ENCODE assay signal across 9 mouse cellular contexts in genomic region chr4:116707666-116708065, GRCm38 (mm10). TPM values are rescaled to one million over a fixed set of nuclear protein-coding genes. Genes with fewer than 3 reads are reported as not detected.
DNase-seq lines count a peak whose midpoint lies in the region; ATAC-seq and TF ChIP-seq lines count a peak whose summit lies in the region.
"Had no signal": no experiment of that assay in that cellular context is flagged by ENCODE, and none has a peak within 500 bp of the region (broad histone marks: within the 10 kb centered on the region; RNA-seq: fewer than 3 reads in every experiment).

No protein-coding gene starts in this region.

- no peak for TF ChIP-seq POLR2A in testis, adult 2 months (IDR thresholded peaks at IDR 0.05; ENCODE audit: control insufficient read depth, low read depth, low read length)

- peak overlapping the region; percentile 85 for H3K4me2 ChIP-seq in intestine, embryonic 15.5 days (replicated peaks)
- H3K4me2 ChIP-seq in midbrain, postnatal 0 days (ENCODE audit: low read depth, low read length, poor library complexity, severe bottlenecking), result peak overlapping the region; percentile 55

- peaks cover 18% of the 10 kb centered on the region for H3K4me1 ChIP-seq in heart, embryonic 10.5 days
- H3K4me1 ChIP-seq in testis, adult 2 months (ENCODE audit: control insufficient read depth, insufficient read depth, low read length), result no peaks in the 10 kb centered on the region
- peaks cover 8% of the 10 kb centered on the region for H3K4me1 ChIP-seq in intestine, embryonic 15.5 days (replicated peaks)
- H3K4me1 ChIP-seq in midbrain, postnatal 0 days (ENCODE audit: insufficient read depth, low read length), result no peaks in the 10 kb centered on the region

- H3K9me3 ChIP-seq in heart, embryonic 10.5 days, result no peaks in the 10 kb centered on the region
- H3K9me3 ChIP-seq in intestine, embryonic 15.5 days, result no peaks in the 10 kb centered on the region
- H3K9me3 ChIP-seq in midbrain, postnatal 0 days (ENCODE audit: low read length), result no peaks in the 10 kb centered on the region

- WGBS in heart, embryonic 10.5 days, result 21% methylated on average over 9 of the region's 9 CpGs
- WGBS in intestine, embryonic 15.5 days, result 10% methylated on average over 9 of the region's 9 CpGs
- WGBS in midbrain, postnatal 0 days, result 20% methylated on average over 9 of the region's 9 CpGs

- no peak for DNase-seq in heart, embryonic 10.5 days (ENCODE audit: low spot score)
- no peak for DNase-seq in heart, postnatal 25 days (ENCODE audit: low spot score)
- DNase-seq in testis, postnatal 14 days (ENCODE audit: low spot score), result no peak
- DNase-seq in midbrain, postnatal 0 days (ENCODE audit: low spot score), result peak; percentile 35
- no peak for DNase-seq in ovary, postnatal 14 days (ENCODE audit: low spot score)
- no peak for DNase-seq in spleen, postnatal 10 days (ENCODE audit: low spot score in 2 of 2)

- peak; percentile 5; the same call in 1 of the 2 replicates for ATAC-seq in intestine, embryonic 15.5 days
- peak; percentile 11 for ATAC-seq in midbrain, postnatal 0 days (ENCODE audit: low FRiP score)

- intact Hi-C loops in heart, postnatal 25 days (cut with DNase I), result no loop called here

- no peak for TF ChIP-seq CTCF in testis, adult 2 months (IDR thresholded peaks at IDR 0.05; ENCODE audit: control insufficient read depth, insufficient read depth, insufficient replicate concordance, low read depth, low read length)
- no peak for TF ChIP-seq CTCF in midbrain, postnatal 0 days (IDR thresholded peaks at IDR 0.05)

- peaks cover 23% of the 10 kb centered on the region for H3K36me3 ChIP-seq in heart, embryonic 10.5 days
- H3K36me3 ChIP-seq in testis, adult 2 months (ENCODE audit: control insufficient read depth, insufficient read depth, low read length), result peaks cover 1% of the 10 kb centered on the region
- peaks cover 4% of the 10 kb centered on the region; the same call in 1 of the 2 replicates for H3K36me3 ChIP-seq in intestine, embryonic 15.5 days
- no peaks in the 10 kb centered on the region for H3K36me3 ChIP-seq in midbrain, postnatal 0 days (ENCODE audit: insufficient read depth, low read length)

- H3K27me3 ChIP-seq in heart, embryonic 10.5 days (ENCODE audit: insufficient read depth, poor library complexity, severe bottlenecking), result no peaks in the 10 kb centered on the region
- H3K27me3 ChIP-seq in testis, adult 2 months (ENCODE audit: control insufficient read depth, insufficient read depth, low read length), result no peaks in the 10 kb centered on the region
- no peaks in the 10 kb centered on the region for H3K27me3 ChIP-seq in intestine, embryonic 15.5 days (replicated peaks)
- H3K27me3 ChIP-seq in midbrain, postnatal 0 days (ENCODE audit: insufficient read depth, low read length), result no peaks in the 10 kb centered on the region
- H3K27me3 ChIP-seq: Patski had no signal

- peak overlapping the region; percentile 74 for H3K4me3 ChIP-seq in heart, embryonic 10.5 days
- H3K4me3 ChIP-seq in testis, adult 2 months (ENCODE audit: control insufficient read depth, low read depth, low read length), result peak overlapping the region; percentile 100
- H3K4me3 ChIP-seq in intestine, embryonic 15.5 days (replicated peaks), result peak overlapping the region; percentile 63
- H3K4me3 ChIP-seq in midbrain, postnatal 0 days (ENCODE audit: low read depth, low read length), result peak overlapping the region; percentile 36

- H3K9ac ChIP-seq in intestine, embryonic 15.5 days, result peak overlapping the region; percentile 60
- H3K9ac ChIP-seq in midbrain, postnatal 0 days (replicated peaks; ENCODE audit: low read length, poor library complexity, severe bottlenecking), result peak overlapping the region; percentile 42

- H3K27ac ChIP-seq in heart, embryonic 10.5 days, result peak overlapping the region; percentile 90
- H3K27ac ChIP-seq in testis, adult 2 months (ENCODE audit: control insufficient read depth, insufficient read depth, low read depth, low read length), result peak overlapping the region; percentile 99
- H3K27ac ChIP-seq in intestine, embryonic 15.5 days, result no peak overlapping the region
- peak overlapping the region; percentile 53 for H3K27ac ChIP-seq in midbrain, postnatal 0 days (ENCODE audit: low read depth, low read length)

RNA-seq across cellular contexts. Expression of gene Mmachc, which starts 0.5 kb away (rescaled TPM):
- 33.6 and 37.0 TPM in 2 replicates for polyA plus RNA-seq in heart, embryonic 10.5 days (2016; fragmentation: Nextera tagmentation; extraction: Ambion mirVana)
- total RNA-seq in heart, postnatal 25 days (2021), result 10 to 100 TPM; 57.6 TPM
- polyA plus RNA-seq in testis, adult 2 months (2012; rRNA removed), result 24.9 and 26.8 TPM in 2 replicates
- 23.0 and 24.6 TPM in 2 replicates for polyA plus RNA-seq in intestine, embryonic 15.5 days (2015; fragmentation: Nextera tagmentation; extraction: Ambion mirVana)
- 20.8 and 24.3 TPM in 2 replicates for total RNA-seq in midbrain, postnatal 0 days (2014; rRNA removed)
- polyA plus RNA-seq in midbrain, postnatal 0 days (2015; fragmentation: Nextera tagmentation; extraction: Ambion mirVana), result 16.6 and 16.8 TPM in 2 replicates

RNA-seq across cellular contexts. Expression of gene Ccdc163, which starts 0.6 kb away (rescaled TPM):
- polyA plus RNA-seq in heart, embryonic 10.5 days (2016; fragmentation: Nextera tagmentation; extraction: Ambion mirVana), result 21.2 and 23.2 TPM in 2 replicates
- 1 to 10 TPM; 5.5 to 5.6 TPM for total RNA-seq in heart, postnatal 25 days (2021)
- 185 and 214 TPM in 2 replicates for polyA plus RNA-seq in testis, adult 2 months (2012; rRNA removed)
- 25.2 and 26.4 TPM in 2 replicates for polyA plus RNA-seq in intestine, embryonic 15.5 days (2015; fragmentation: Nextera tagmentation; extraction: Ambion mirVana)
- total RNA-seq in midbrain, postnatal 0 days (2014; rRNA removed), result 10.3 and 10.9 TPM in 2 replicates
- polyA plus RNA-seq in midbrain, postnatal 0 days (2015; fragmentation: Nextera tagmentation; extraction: Ambion mirVana), result 4.7 and 5.4 TPM in 2 replicates

RNA-seq across cellular contexts. Expression of gene Tesk2, which starts 13.1 kb away (rescaled TPM):
- polyA plus RNA-seq in heart, embryonic 10.5 days (2016; fragmentation: Nextera tagmentation; extraction: Ambion mirVana), result 3.2 and 5.1 TPM in 2 replicates
- total RNA-seq in heart, postnatal 25 days (2021), result 1 to 10 TPM; 2.3 to 2.5 TPM
- polyA plus RNA-seq in testis, adult 2 months (2012; rRNA removed), result 33.0 and 35.0 TPM in 2 replicates
- 8.1 and 8.7 TPM in 2 replicates for polyA plus RNA-seq in intestine, embryonic 15.5 days (2015; fragmentation: Nextera tagmentation; extraction: Ambion mirVana)
- 0.77 and 2.5 TPM in 2 replicates for total RNA-seq in midbrain, postnatal 0 days (2014; rRNA removed)
- 1.6 and 1.7 TPM in 2 replicates for polyA plus RNA-seq in midbrain, postnatal 0 days (2015; fragmentation: Nextera tagmentation; extraction: Ambion mirVana)

RNA-seq across cellular contexts. Expression of gene Prdx1, which starts 22.3 kb away (rescaled TPM):
- polyA plus RNA-seq in heart, embryonic 10.5 days (2016; fragmentation: Nextera tagmentation; extraction: Ambion mirVana), result 1,191 and 1,224 TPM in 2 replicates
- total RNA-seq in heart, postnatal 25 days (2021), result 100 to 1,000 TPM; 429 to 473 TPM
- 62.2 and 77.9 TPM in 2 replicates for polyA plus RNA-seq in testis, adult 2 months (2012; rRNA removed)
- 1,436 and 1,568 TPM in 2 replicates for polyA plus RNA-seq in intestine, embryonic 15.5 days (2015; fragmentation: Nextera tagmentation; extraction: Ambion mirVana)
- total RNA-seq in midbrain, postnatal 0 days (2014; rRNA removed), result 171 and 207 TPM in 2 replicates
- 546 and 551 TPM in 2 replicates for polyA plus RNA-seq in midbrain, postnatal 0 days (2015; fragmentation: Nextera tagmentation; extraction: Ambion mirVana)

RNA-seq across cellular contexts. Expression of gene Akr1a1, which starts 56.2 kb away (rescaled TPM):
- polyA plus RNA-seq in heart, embryonic 10.5 days (2016; fragmentation: Nextera tagmentation; extraction: Ambion mirVana), result 664 and 694 TPM in 2 replicates
- 100 to 1,000 TPM; 277 to 278 TPM for total RNA-seq in heart, postnatal 25 days (2021)
- 103 and 109 TPM in 2 replicates for polyA plus RNA-seq in testis, adult 2 months (2012; rRNA removed)
- polyA plus RNA-seq in intestine, embryonic 15.5 days (2015; fragmentation: Nextera tagmentation; extraction: Ambion mirVana), result 772 and 821 TPM in 2 replicates
- total RNA-seq in midbrain, postnatal 0 days (2014; rRNA removed), result 475 and 495 TPM in 2 replicates
- polyA plus RNA-seq in midbrain, postnatal 0 days (2015; fragmentation: Nextera tagmentation; extraction: Ambion mirVana), result 684 and 729 TPM in 2 replicates

Comparison
In these comparisons a context has a peak if more than half of its experiments do, and no peak if none do; other contexts are left out.
1. H3K4me3 ChIP-seq: peak in every context shown above with its lines; median percentile 100 in testis, adult 2 months; 74 in heart, embryonic 10.5 days; 63 in intestine, embryonic 15.5 days; 36 in midbrain, postnatal 0 days.